Mouse (Mus musculus) limb, embryonic 14.5 days (tissue): Measurements from ENCODE around the gene Ggcx. TPM values are rescaled to one million over a fixed set of nuclear protein-coding genes. Genes with fewer than 3 reads are reported as not detected.

ENCODE experiments used
- ATAC-seq: fragments of 200-750 bp; cut with Nextera tagmentation; 2 replicates; pipeline ENCODE4 v1.8.0; 2017; ENCODE audit warnings: low read depth, moderate number of reproducible peaks, moderate TSS enrichment; ENCODE audit not compliant: low FRiP score
- DNase-seq: peaks from one replicate; pipeline ENCODE4 v3.0.0-alpha.2; 2015; ENCODE audit warnings: low spot score
- H3K27ac ChIP-seq: fragments of 300-500 bp; sonication (generic); replicated peaks from 2 replicates; pipeline ENCODE4 v1.5.1; 2014; ENCODE audit warnings: low read depth, mild to moderate bottlenecking, low read length, moderate library complexity, mixed read lengths
- H3K27me3 ChIP-seq: fragments of 300-500 bp; sonication (generic); 2 replicates; pipeline ENCODE4 v1.6.1; 2014; ENCODE audit warnings: low read length, mixed read lengths; ENCODE audit not compliant: control insufficient read depth, insufficient read depth
- H3K36me3 ChIP-seq: fragments of 300-500 bp; sonication (generic); 2 replicates; pipeline ENCODE4 v1.6.1; 2014; ENCODE audit warnings: mild to moderate bottlenecking, low read length, moderate library complexity, mixed read lengths; ENCODE audit not compliant: control insufficient read depth, insufficient read depth
- H3K4me1 ChIP-seq: fragments of 300-500 bp; sonication (generic); 2 replicates; pipeline ENCODE4 v1.6.1; 2014; ENCODE audit warnings: antibody characterized with exemption, low read length, mixed read lengths; ENCODE audit not compliant: control insufficient read depth, insufficient read depth
- H3K4me2 ChIP-seq: fragments of 300-500 bp; sonication (generic); replicated peaks from 2 replicates; pipeline ENCODE4 v1.6.1; 2014; ENCODE audit warnings: low read depth, mild to moderate bottlenecking, low read length, moderate library complexity; ENCODE audit not compliant: severe bottlenecking
- H3K4me3 ChIP-seq: fragments of 300-500 bp; sonication (generic); replicated peaks from 2 replicates; pipeline ENCODE4 v1.5.1; 2014; ENCODE audit warnings: low read length
- H3K9ac ChIP-seq: fragments of 300-500 bp; sonication (generic); 2 replicates; pipeline ENCODE4 v1.6.1; 2014; ENCODE audit warnings: mild to moderate bottlenecking, low read depth, low read length, moderate library complexity; ENCODE audit not compliant: severe bottlenecking
- H3K9me3 ChIP-seq: fragments of 300-500 bp; sonication (generic); 2 replicates; pipeline ENCODE4 v1.6.1; 2016; ENCODE audit warnings: low read length; ENCODE audit not compliant: control insufficient read depth
- POLR2A ChIP-seq: fragments of 200-500 bp; IDR thresholded peaks from 2 replicates; pipeline ENCODE4 v1.8.0; 2012; ENCODE audit warnings: inconsistent platforms, mild to moderate bottlenecking, moderate library complexity, borderline replicate concordance; ENCODE audit not compliant: insufficient read depth, insufficient read length; ENCODE audit errors: extremely low read depth
- WGBS: fragments of 180-500 bp; shearing (Covaris S2); extraction: QIAGEN DNeasy Blood & Tissue Kit; methylation state at CpG from one replicate; pipeline ENCODE4 v1.1.7; 2014; 5-methylcytosine and 5-hydroxymethylcytosine counted together
- polyA plus RNA-seq, 2 experiments: library from polyadenylated mRNA; depleted of rRNA in 1 of 2; stranded (reverse) in 1 of 2; unstranded in 1 of 2; fragments of >200 nt; fragmentation: Nextera tagmentation in 1 of 2; extraction: Ambion mirVana in 1 of 2; gene quantifications; 2 replicates each; pipeline versions ENCODE4 v1.2.1 to v1.2.3; 2012 to 2014

Ggcx gene
- polyA plus RNA-seq, 2 experiments, result 15.3 to 44.9 TPM

DNA sequence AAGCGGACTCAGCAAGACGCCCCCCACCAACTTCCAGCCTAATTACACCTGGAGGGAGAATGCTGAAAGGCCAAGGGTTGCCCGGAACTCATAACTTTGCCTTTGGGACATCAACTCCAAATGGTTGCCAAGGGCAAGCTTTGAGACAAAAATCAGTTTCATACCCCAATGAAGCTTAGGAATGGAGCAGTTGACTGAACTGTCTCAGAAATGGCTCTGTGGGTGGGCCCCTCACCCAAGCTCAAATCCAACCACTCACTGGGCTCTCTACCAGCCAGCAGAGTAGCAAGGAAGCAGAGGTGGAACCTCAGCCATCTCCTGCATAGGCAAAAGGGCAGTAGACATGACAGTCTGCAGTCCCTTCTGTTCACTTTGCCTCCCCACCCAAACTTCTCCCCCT is 26.3 kb upstream of the Ggcx start:
- Histone ChIP-seq H3K9me3 (no peaks in the 10 kb centered on the region), H3K36me3 (peaks cover 27% of the 10 kb centered on the region), H3K4me1 (peaks cover 27% of the 10 kb centered on the region), H3K27me3 (no peaks in the 10 kb centered on the region), H3K4me3 (no peak overlapping the region), H3K9ac (no peak overlapping the region), H3K27ac (no peak overlapping the region), H3K4me2 (0 out of 2 replicates have a peak overlapping the region, but pooled peaks have one; percentile 14)
- 34% methylated on average over 3 of the region's 3 CpGs for WGBS
- DNase-seq (no peak), ATAC-seq (no peak)
- TF ChIP-seq POLR2A, result no peak

DNA sequence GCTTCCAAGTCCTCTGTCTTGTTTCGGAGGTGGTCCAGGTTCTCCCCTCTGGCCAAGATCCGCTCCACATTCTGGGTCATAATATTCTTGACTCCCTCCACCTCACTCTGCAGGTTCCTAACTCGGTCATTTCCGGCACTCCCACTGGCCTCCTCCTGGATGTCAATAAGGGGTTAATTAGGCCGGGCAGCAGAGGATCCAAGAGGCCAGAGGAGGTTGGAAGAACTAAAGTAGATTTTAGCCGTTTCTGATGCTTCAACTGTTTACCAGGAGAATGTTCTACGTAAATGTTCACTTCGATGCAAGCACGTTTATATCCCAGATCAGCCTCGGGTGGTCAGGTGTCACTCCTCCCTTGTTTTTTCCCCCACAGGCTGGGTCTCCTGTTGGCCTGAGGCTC is 25.8 kb upstream of the Ggcx start:
- ATAC-seq (no peak), DNase-seq (no peak)
- peak overlapping the region; percentile 79; the same call in 1 of the 2 replicates for H3K4me2 ChIP-seq
- no peaks in the 10 kb centered on the region for H3K9me3 ChIP-seq
- H3K4me1 ChIP-seq, result peaks cover 27% of the 10 kb centered on the region
- WGBS, result 46% methylated on average over 10 of the region's 10 CpGs
- TF ChIP-seq POLR2A, result no peak
- H3K9ac ChIP-seq, result 0 out of 2 replicates have a peak overlapping the region, but pooled peaks have one; percentile 7
- H3K4me3 ChIP-seq, result no peak overlapping the region
- no peak overlapping the region for H3K27ac ChIP-seq
- peaks cover 27% of the 10 kb centered on the region for H3K36me3 ChIP-seq
- no peaks in the 10 kb centered on the region for H3K27me3 ChIP-seq

DNA sequence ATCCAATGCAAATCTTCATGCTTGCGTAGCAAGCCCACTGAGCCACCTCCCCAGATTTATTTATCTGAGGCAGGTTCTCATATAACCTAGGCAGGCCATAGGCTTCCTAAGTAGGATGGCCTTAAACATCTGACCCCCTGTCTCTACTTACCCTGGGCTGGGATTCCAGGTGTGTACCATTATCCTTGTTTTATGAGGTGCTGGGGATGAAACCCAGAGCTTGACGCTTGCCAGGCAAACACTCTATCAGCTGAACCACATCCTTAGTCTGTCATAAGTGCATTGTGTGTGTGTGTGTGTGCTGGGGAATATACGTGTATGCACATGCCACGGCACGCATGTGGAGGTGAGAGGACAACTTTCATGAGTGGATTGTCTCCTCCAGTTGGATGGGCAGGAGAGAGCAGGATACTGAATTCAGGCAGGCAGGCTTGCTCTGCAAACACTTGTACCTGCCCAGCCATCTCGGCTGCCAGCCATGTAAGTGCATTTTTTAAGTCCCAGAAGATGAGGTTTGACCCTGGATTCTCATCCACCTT is 25.2 kb upstream of the Ggcx start:
- Histone ChIP-seq H3K4me3 (peak overlapping the region; percentile 58), H3K27ac (peak overlapping the region; percentile 94), H3K36me3 (peaks cover 27% of the 10 kb centered on the region), H3K27me3 (no peaks in the 10 kb centered on the region), H3K9ac (peak overlapping the region; percentile 75; the same call in 1 of the 2 replicates), H3K9me3 (no peaks in the 10 kb centered on the region), H3K4me1 (peaks cover 27% of the 10 kb centered on the region), H3K4me2 (peak overlapping the region; percentile 79)
- TF ChIP-seq POLR2A, result no peak
- 44% methylated on average over 6 of the region's 6 CpGs for WGBS
- ATAC-seq (no peak), DNase-seq (no peak)

DNA sequence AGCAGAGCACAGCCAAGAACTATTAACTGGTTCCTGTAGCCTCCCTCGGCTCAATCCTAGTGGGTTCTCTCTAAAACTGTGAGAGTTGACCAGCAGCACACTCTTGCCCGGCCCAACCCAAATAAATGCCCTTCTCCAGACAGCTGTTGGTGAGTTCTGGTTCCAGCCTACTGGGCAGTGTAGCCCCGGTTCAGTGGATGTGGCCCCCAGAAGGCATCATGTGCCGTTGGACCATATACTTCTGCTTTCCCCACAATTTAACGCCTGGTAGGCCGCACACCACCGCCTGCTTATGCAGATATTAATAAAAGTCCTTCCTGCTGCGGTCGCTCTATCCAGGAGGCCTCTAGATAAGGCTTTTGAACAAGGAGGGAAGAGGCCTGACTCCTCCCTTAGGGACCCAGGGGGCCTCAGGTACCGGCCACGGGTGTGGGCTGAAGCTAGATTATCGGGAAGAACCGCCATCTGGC is 24.6 kb upstream of the Ggcx start:
- H3K36me3 ChIP-seq, result peaks cover 23% of the 10 kb centered on the region
- H3K9me3 ChIP-seq, result no peaks in the 10 kb centered on the region
- peaks cover 27% of the 10 kb centered on the region for H3K4me1 ChIP-seq
- DNase-seq, result peak; percentile 28
- H3K4me2 ChIP-seq, result peak overlapping the region; percentile 79
- WGBS, result 11% methylated on average over 13 of the region's 13 CpGs
- peak overlapping the region; percentile 75 for H3K9ac ChIP-seq
- ATAC-seq, result peak; percentile 21
- H3K4me3 ChIP-seq, result peak overlapping the region; percentile 58
- TF ChIP-seq POLR2A, result no peak
- H3K27ac ChIP-seq, result peak overlapping the region; percentile 94
- no peaks in the 10 kb centered on the region for H3K27me3 ChIP-seq

DNA sequence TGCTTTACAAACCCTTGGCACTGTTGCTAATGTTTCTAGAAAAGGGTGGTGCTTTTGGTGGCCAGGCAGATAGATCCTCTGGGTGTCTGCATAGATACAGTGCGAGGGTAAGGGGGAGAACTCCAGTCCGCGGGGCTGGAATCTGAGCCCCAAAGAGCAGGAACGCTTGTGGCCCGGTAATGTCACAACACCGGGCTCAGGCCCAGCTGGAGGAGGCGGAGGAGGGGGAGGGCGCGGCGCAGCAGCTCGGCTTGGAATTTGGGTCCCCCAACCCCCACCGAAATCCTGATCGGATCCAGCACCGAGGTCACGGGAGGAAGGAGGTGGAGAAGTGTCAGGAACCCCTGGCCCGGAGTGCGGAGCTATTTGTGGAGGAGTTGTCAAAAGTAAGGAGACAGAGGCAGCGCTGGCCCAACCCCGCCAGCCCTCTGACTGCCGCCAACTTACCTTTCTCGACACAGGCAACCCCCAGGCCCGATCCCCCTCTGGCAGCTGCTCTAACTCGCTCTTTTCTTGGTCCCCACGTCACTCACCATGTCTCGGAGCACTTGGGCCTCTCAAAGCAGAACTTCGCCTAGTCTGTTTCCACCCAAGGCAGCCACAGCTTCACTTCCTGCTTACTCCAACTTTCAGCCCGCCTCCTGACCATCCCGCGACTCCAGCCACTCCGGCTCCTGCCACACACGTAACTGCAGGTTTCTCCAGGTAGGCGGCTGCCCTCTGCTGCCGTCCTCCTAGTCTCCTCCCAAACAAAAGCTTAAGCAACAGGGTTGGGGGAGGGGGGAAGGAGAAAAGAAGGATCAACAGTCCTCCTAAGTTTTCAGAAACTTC is 24.0 kb upstream of the Ggcx start, which contains the start of gene Vamp8:
Gene Vamp8 (minus strand): TSS at position 763 of the 831 bp plus-strand sequence.
- 3% methylated on average over 24 of the region's 33 CpGs for WGBS
- peak; percentile 68; the same call in 1 of the 2 replicates for TF ChIP-seq POLR2A
- peak within 1 kb of the TSS; percentile 94 for H3K27ac ChIP-seq
- DNase-seq (peak; percentile 59), ATAC-seq (peak; percentile 71)
- H3K4me2 ChIP-seq, result peak within 1 kb of the TSS; percentile 79
- H3K36me3 ChIP-seq, result peaks cover 17% of the 10 kb centered on the region
- H3K9ac ChIP-seq, result peak within 1 kb of the TSS; percentile 75
- no peaks in the 10 kb centered on the region for H3K27me3 ChIP-seq
- H3K9me3 ChIP-seq, result no peaks in the 10 kb centered on the region
- peak within 1 kb of the TSS; percentile 58 for H3K4me3 ChIP-seq
- H3K4me1 ChIP-seq, result peaks cover 27% of the 10 kb centered on the region
